Mouse (Mus musculus) bone marrow, adult 2 months (tissue): ENCODE results near the gene Itgb6.

ENCODE experiments used
- CTCF ChIP-seq: fragments of 200-500 bp; IDR thresholded peaks from 2 replicates; pipeline ENCODE4 v1.5.1; 2011; ENCODE audit warnings: low read length, control low read depth; ENCODE audit not compliant: control insufficient read depth, insufficient read depth
- POLR2A ChIP-seq: fragments of 200-500 bp; IDR thresholded peaks from 2 replicates; pipeline ENCODE4 v1.6.1; 2011; ENCODE audit warnings: low read depth, mild to moderate bottlenecking, control low read depth, low read length, borderline replicate concordance; ENCODE audit not compliant: control insufficient read depth

DNA sequence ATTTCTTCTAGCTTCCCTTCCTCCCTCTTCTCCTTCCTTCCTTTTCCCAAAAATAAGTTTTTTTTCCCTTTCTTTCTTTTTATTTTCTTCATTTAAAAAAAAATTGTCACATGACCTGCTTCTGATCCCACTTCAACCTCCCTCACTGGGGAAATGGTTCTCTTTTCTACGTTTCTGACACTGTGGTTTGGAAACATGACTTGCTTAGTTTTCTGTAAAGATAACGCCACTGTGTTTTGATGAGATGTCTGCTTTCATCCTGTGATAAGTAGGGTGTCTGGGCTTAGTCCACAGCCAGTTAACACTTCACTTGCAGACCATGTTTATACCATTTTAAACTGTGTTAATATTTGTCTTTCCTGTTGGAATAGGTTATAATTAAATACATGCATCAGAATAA is 96.7 kb downstream of the Itgb6 start:
- no peak for TF ChIP-seq CTCF
- TF ChIP-seq POLR2A, result no peak
